Mouse (Mus musculus) cerebellum, postnatal 10 days (tissue): ENCODE results near the gene Slc44a3.

Experiments used
- DNase-seq, 2 experiments: peaks; one replicate each; pipeline ENCODE4 v3.0.0; 2021; ENCODE audit warnings: mixed read lengths in 2 of 2

Gene Slc44a3

DNA sequence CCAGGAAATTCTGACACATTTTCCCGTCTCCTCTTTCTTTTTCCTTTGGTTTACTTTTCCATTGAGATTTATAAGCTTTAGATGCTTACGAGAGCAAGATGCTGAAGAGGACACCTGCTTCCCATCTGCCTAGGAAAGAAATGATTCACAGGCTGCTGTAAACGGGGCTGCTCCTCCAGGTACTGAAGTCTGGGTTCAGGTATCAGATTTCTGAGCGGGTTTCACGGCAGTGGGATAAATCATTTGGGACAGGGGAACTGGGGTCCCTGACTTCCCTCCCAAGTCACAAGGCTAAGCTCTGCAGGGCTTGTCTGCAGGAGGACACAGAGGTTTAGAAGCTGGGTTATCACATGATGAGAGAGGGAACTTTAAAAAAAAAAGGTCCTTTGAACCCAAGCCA is 40.2 kb downstream of the Slc44a3 start:
- no peak for DNase-seq

- DNase-seq: no peak
Measured at GRCm38 (mm10) chr3:121490941-121491340, 41.3 kb downstream of the Slc44a3 start.

DNA sequence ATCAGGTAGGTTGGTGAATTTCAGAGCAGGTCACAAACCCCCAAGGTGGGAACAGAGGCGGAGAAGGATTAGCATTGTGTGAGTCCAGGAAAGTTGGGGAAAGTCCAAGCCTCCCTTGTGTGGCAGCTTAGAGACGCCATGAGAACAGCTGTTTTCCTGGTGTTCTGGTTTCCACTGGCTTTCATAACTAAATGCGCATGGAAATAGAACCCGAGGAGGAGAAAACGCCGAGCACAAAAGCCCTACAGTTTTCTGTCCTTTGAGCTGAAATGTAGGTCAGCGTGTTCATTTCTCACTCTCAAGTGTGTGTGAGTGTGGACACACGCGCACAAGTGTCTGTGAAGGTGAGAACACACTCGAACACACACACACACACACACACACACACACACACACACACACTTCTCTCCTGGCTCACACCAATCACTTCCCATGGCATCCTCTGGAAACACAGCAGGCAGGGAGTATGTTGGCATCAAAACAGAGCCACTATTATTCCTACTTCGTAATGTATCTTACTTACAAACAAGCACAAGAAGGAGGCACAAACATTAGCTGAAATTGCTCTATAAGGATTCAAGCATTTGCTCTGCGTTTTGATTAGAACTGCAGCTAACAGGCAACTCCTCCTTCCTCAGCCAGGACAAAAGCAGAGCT is 42.6 kb downstream of the Slc44a3 start:
- peak; percentile 15 to 31 for DNase-seq

DNA sequence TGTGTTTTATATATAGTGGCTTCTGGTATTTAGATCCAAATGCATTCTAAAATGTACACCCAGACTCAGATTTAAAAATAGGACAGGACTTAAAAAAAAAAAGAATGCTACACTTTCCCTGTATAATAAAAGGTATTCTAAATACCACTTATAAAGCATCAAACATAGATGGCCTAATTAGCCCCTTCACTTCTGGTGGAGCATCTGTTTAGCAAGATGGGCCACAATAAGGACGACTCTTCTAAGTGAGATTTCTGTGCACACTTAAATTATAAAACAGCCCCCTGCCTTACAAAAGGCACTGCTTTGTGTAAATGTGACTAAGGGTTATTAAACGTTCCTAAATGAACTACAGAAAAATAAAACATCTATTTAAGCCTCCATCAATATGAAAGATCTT is 47.0 kb downstream of the Slc44a3 start:
- DNase-seq: no peak

GRCm38 (mm10) chr3:121483266-121484161 is 48.7 kb downstream of the Slc44a3 start:
- no peak for DNase-seq

GRCm38 (mm10) chr3:121481564-121481963 is 50.6 kb downstream of the Slc44a3 start:
- DNase-seq: no peak

DNA sequence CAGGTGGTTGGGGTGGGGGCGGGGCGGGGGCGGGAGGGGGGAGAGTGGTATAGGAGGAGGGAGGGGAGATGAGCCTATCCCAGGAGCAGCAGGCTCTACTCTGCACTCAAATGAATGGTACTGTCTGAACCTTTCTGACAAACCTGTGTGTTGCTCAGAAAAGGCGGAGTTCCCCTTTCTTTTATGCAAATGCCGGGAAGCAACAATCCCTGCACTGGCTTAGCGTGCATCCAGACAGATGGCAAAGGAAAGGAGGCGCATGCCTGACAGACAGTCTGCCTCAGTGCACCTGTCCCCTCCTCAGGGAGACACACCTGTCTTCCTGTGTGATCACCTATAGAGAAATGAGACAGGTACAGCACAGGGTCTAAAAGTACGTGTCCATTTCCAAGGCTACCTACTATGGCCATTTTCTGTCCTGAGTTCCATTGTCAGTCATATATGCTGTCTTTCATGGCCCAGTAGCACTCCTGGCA is 51.2 kb downstream of the Slc44a3 start:
- no peak for DNase-seq

DNA sequence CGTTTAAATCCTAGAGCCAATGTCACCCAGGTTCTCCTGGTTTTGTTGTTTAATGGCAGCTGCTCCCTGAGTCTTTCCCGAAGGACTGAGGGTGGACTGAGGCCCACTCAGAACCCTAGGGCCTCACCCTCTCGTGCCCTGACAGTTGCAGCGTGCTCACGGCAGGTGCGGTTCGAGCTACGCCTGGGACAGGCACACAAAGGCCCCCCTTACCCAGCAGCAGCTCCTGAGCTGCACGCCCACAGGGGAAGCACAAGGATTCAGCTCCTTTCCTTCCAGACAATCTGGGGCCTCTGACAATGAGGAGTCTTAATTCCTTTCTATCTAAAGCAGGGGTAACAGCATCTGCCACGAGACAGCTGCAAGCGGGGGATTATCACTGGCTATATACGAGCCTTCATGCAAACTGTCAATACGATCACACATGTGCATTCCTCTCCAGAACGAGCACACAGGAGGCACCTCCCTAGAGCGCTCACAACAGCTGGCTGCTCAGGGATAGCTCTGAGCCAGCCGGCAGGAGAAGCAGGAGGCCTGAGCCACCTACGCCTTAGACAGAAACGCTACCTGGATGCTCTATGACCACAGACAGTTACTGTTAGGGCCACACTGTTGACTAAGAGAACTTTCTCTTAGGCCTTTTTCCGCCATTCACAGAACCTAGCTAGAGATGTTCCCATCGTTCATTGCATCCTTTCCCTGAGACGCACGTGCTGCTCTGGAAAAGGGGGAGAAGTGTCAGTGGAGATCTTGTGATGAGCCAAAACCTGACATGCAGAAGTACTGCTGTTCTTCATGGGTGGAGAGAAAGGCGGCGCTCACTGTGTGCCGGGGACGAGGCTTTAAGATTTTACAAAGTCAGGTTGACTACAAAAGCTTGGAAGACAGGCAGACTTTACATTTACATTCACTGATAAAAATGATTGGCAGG is 51.9 kb downstream of the Slc44a3 start:
- DNase-seq: no peak

- no peak for DNase-seq
Measured at GRCm38 (mm10) chr3:121474738-121475137, 57.5 kb downstream of the Slc44a3 start.

- no peak for DNase-seq
Measured at GRCm38 (mm10) chr3:121471703-121472102, 60.5 kb downstream of the Slc44a3 start.

GRCm38 (mm10) chr3:121469185-121469975 is 62.8 kb downstream of the Slc44a3 start:
- DNase-seq: peak; percentile 62 to 79

DNA sequence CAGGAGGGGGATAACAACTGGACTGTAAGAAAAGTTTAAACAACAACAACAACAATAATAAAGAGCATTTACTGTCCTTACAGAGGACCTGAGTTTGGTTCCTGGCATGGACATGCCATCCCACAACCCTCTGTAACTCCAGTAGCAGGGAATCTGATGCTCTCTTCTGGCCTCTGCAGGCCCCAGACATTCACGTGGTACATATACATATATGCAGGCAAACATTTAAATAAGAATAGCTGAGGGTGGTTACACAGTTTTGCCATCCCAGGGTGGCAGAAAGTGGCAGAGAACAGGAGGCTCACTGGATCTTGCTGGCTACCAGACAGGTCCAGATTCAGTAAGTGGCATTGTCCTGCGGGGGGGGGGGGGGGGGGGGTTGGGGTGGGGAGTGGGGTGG is 64.1 kb downstream of the Slc44a3 start:
- DNase-seq: no peak

DNA sequence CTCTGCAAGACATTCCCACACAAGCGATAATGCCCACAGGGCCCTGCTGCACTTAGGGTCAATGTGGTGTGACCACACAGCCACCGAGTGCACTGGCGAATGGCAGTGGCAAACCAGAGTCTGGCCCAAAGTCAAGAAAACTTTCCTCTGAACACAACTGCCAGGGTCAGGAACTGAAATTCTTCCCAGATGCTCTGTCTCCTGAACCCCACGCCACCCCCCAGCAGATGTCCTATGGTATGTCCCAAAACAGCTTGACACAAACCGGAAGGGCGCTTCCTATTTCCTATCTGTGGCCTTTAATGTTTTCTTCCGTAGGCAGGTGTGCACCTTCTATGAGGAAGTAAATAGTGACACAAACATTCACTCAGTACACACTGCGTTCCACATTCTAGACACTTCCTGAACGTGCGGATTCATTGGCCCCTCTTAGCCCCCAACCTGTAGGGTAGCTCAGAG is 65.1 kb downstream of the Slc44a3 start:
- no peak for DNase-seq

DNA sequence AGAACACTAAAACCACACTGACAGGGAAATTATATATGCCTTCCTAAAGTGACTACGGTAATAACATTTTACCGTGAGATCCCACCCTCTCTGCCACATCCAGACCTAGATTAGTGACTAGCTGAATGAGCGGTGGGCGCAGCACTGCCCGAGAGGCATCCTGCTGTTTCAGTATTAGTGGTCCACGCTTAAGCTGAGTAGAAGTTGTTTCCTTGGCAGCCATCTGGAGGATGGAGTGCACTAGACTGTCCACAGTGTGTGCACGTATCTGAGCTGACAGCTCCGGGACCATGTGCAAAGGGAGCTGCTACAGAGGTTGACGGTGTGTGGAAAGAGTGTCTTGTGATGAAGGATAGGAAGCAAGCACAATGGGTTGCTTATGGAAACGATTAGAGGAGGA is 66.4 kb downstream of the Slc44a3 start:
- DNase-seq: peak; percentile 26 to 30

GRCm38 (mm10) chr3:121464733-121465305 is 67.4 kb downstream of the Slc44a3 start:
- DNase-seq: peak; percentile 49 to 60

- no peak for DNase-seq
Measured at GRCm38 (mm10) chr3:121462782-121463181, 69.4 kb downstream of the Slc44a3 start.

GRCm38 (mm10) chr3:121461477-121461876 is 70.7 kb downstream of the Slc44a3 start:
- DNase-seq: no peak

- DNase-seq: no peak
Measured at GRCm38 (mm10) chr3:121460473-121461193, 71.6 kb downstream of the Slc44a3 start.

GRCm38 (mm10) chr3:121458545-121459492 is 73.4 kb downstream of the Slc44a3 start:
- no peak for DNase-seq

DNA sequence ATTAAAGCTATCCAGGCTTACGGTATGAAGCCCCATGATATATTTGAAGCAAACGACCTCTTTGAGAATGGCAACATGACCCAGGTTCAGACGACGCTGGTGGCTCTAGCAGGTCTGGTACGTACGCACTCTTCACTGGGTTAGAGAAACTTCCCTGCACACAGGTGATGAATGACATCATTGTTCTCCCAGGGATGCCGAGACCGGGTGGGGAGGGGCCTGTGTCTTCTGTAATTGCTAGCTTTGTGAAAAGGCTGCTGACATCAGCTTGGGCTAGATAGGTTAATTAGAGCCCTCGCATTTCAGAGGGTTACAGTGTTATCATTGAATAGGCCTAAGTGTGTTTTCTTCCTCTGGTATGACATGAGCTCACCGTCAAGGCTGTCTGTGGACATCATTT is 80.8 kb downstream of the Slc44a3 start:
- DNase-seq: no peak
